Mouse (Mus musculus): ENCODE results near the gene Tom1l2. TPM values are rescaled to one million over a fixed set of nuclear protein-coding genes. Genes with fewer than 3 reads are reported as not detected.

Gene Tom1l2
- polyA plus RNA-seq, 1 experiment from 2014 or later = 3.6 TPM

- TF ChIP-seq EP300 (IDR thresholded peaks at IDR 0.05; ENCODE audit: low read depth) (0 out of 2 replicates have a peak, but pooled peaks have one; percentile 15), CTCF (IDR thresholded peaks at IDR 0.05; ENCODE audit: low read depth) (no peak)
- Histone ChIP-seq H3K9me3 (ENCODE audit: low read length) (no peaks in the 10 kb centered on the region), H3K27ac (ENCODE audit: low read depth) (peak overlapping the region; percentile 29; the same call in 1 of the 2 replicates), H3K9ac (replicated peaks) (no peak overlapping the region), H3K36me3 (replicated peaks; ENCODE audit: insufficient read depth, low read length) (peaks cover 8% of the 10 kb centered on the region; the same call in 1 of the 2 replicates), H3K4me2 (ENCODE audit: low read depth, low read length) (no peak overlapping the region), H3K27me3 (ENCODE audit: insufficient read depth, low read length) (no peaks in the 10 kb centered on the region), H3K4me3 (ENCODE audit: low read depth, low read length) (no peak overlapping the region), H3K4me1 (ENCODE audit: insufficient read depth) (no peaks in the 10 kb centered on the region)
- WGBS (ENCODE audit: insufficient replicate concordance) = 67% methylated on average over 5 of the region's 5 CpGs
- 0 out of 2 replicates have a peak, but pooled peaks have one; percentile 25 for ATAC-seq
- no peak for DNase-seq
These were observed 79.4 kb downstream of the Tom1l2 start for GRCm38 (mm10) chr11:60273273-60273805.

GRCm38 (mm10) chr11:60268563-60268962, 84.1 kb downstream of the Tom1l2 start:
- TF ChIP-seq CTCF (IDR thresholded peaks at IDR 0.05; ENCODE audit: low read depth) (no peak), EP300 (IDR thresholded peaks at IDR 0.05; ENCODE audit: low read depth) (0 out of 2 replicates have a peak, but pooled peaks have one; percentile 45)
- ATAC-seq (peak; percentile 59), DNase-seq (no peak)
- Histone ChIP-seq H3K4me2 (ENCODE audit: low read depth, low read length) (no peak overlapping the region), H3K36me3 (replicated peaks; ENCODE audit: insufficient read depth, low read length) (peaks cover 9% of the 10 kb centered on the region; the same call in 1 of the 2 replicates), H3K4me3 (ENCODE audit: low read depth, low read length) (no peak overlapping the region), H3K4me1 (ENCODE audit: insufficient read depth) (no peaks in the 10 kb centered on the region), H3K9me3 (ENCODE audit: low read length) (no peaks in the 10 kb centered on the region), H3K27me3 (ENCODE audit: insufficient read depth, low read length) (no peaks in the 10 kb centered on the region), H3K9ac (replicated peaks) (no peak overlapping the region), H3K27ac (ENCODE audit: low read depth) (0 out of 2 replicates have a peak overlapping the region, but pooled peaks have one; percentile 8)
- 33% methylated on average over 3 of the region's 3 CpGs for WGBS (ENCODE audit: insufficient replicate concordance)

- no peak overlapping the region for H3K9ac ChIP-seq (replicated peaks)
- no peak overlapping the region for H3K27ac ChIP-seq (ENCODE audit: low read depth)
- H3K4me2 ChIP-seq (ENCODE audit: low read depth, low read length) = no peak overlapping the region
- H3K4me1 ChIP-seq (ENCODE audit: insufficient read depth) = no peaks in the 10 kb centered on the region
- H3K27me3 ChIP-seq (ENCODE audit: insufficient read depth, low read length) = no peaks in the 10 kb centered on the region
- peaks cover 7% of the 10 kb centered on the region; the same call in 1 of the 2 replicates for H3K36me3 ChIP-seq (replicated peaks; ENCODE audit: insufficient read depth, low read length)
- no peaks in the 10 kb centered on the region for H3K9me3 ChIP-seq (ENCODE audit: low read length)
- H3K4me3 ChIP-seq (ENCODE audit: low read depth, low read length) = no peak overlapping the region
- 73% methylated on average over 4 of the region's 4 CpGs for WGBS (ENCODE audit: insufficient replicate concordance)
- ATAC-seq (no peak), DNase-seq (no peak)
- TF ChIP-seq CTCF (IDR thresholded peaks at IDR 0.05; ENCODE audit: low read depth) = peak; percentile 36
- TF ChIP-seq EP300 (IDR thresholded peaks at IDR 0.05; ENCODE audit: low read depth) = no peak
These were observed 87.3 kb downstream of the Tom1l2 start for GRCm38 (mm10) chr11:60265271-60265985.

GRCm38 (mm10) chr11:60264651-60265050, 88.1 kb downstream of the Tom1l2 start:
- Histone ChIP-seq H3K27me3 (ENCODE audit: insufficient read depth, low read length) (no peaks in the 10 kb centered on the region), H3K27ac (ENCODE audit: low read depth) (no peak overlapping the region), H3K9me3 (ENCODE audit: low read length) (no peaks in the 10 kb centered on the region), H3K36me3 (replicated peaks; ENCODE audit: insufficient read depth, low read length) (peaks cover 7% of the 10 kb centered on the region; the same call in 1 of the 2 replicates), H3K4me1 (ENCODE audit: insufficient read depth) (no peaks in the 10 kb centered on the region), H3K9ac (replicated peaks) (no peak overlapping the region), H3K4me2 (ENCODE audit: low read depth, low read length) (no peak overlapping the region), H3K4me3 (ENCODE audit: low read depth, low read length) (no peak overlapping the region)
- ATAC-seq = peak; percentile 27; the same call in 1 of the 2 replicates
- WGBS (ENCODE audit: insufficient replicate concordance) = 87% methylated on average over 1 of the region's 1 CpGs
- TF ChIP-seq CTCF (IDR thresholded peaks at IDR 0.05; ENCODE audit: low read depth) (no peak), EP300 (IDR thresholded peaks at IDR 0.05; ENCODE audit: low read depth) (no peak)
- DNase-seq = no peak

DNA sequence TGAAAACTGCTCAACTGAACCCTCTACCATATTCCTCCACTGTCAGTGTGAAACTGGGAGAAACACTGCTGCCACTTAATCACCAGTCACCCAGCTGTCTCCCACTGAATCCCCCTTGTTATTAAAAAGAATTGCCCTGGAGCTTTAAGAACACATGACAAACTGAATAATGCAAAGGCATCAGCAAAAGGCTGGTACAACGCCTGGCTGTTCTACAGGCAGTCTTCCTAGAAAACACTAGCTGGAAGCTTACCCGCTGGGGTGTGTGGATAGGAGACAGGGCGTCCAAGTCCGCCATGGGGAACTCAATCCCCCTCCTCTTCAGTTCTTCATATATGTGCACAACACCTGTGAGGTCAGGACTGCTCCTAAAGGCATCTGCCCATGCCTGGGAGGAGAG, 90.3 kb downstream of the Tom1l2 start:
- DNase-seq (no peak), ATAC-seq (no peak)
- 95% methylated on average over 4 of the region's 4 CpGs for WGBS (ENCODE audit: insufficient replicate concordance)
- peaks cover 8% of the 10 kb centered on the region; the same call in 1 of the 2 replicates for H3K36me3 ChIP-seq (replicated peaks; ENCODE audit: insufficient read depth, low read length)
- H3K27me3 ChIP-seq (ENCODE audit: insufficient read depth, low read length) = no peaks in the 10 kb centered on the region
- no peaks in the 10 kb centered on the region for H3K9me3 ChIP-seq (ENCODE audit: low read length)
- H3K4me1 ChIP-seq (ENCODE audit: insufficient read depth) = no peaks in the 10 kb centered on the region
- no peak overlapping the region for H3K27ac ChIP-seq (ENCODE audit: low read depth)
- no peak overlapping the region for H3K4me2 ChIP-seq (ENCODE audit: low read depth, low read length)
- no peak overlapping the region for H3K9ac ChIP-seq (replicated peaks)
- no peak for TF ChIP-seq EP300 (IDR thresholded peaks at IDR 0.05; ENCODE audit: low read depth)
- TF ChIP-seq CTCF (IDR thresholded peaks at IDR 0.05; ENCODE audit: low read depth) = no peak
- H3K4me3 ChIP-seq (ENCODE audit: low read depth, low read length) = no peak overlapping the region

DNA sequence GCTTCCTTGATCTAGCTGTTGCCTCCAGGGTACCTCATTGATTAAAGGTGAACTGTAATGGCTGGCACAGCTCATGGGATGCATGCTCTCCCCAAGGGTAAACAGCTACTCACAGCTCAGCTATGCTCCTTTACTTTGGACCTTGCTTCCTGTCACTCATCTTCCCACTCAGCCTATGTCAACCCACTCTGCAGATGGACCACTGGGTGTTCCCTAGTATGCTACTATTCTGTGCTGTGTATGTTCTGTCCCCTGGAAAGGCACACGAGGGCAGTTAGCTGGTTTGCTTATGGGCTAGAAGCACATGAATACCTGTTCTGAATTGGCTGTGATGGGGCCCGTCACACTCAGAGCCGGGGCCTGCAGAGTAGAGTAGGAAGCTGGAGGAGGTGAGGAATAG, 92.0 kb downstream of the Tom1l2 start:
- ATAC-seq = no peak

More for the DNA sequence above, 92.0 kb downstream of the Tom1l2 start:
- Histone ChIP-seq H3K27me3 (ENCODE audit: insufficient read depth, low read length) (no peaks in the 10 kb centered on the region), H3K27ac (ENCODE audit: low read depth) (no peak overlapping the region), H3K4me3 (ENCODE audit: low read depth, low read length) (no peak overlapping the region), H3K4me2 (ENCODE audit: low read depth, low read length) (no peak overlapping the region), H3K4me1 (ENCODE audit: insufficient read depth) (no peaks in the 10 kb centered on the region), H3K9me3 (ENCODE audit: low read length) (no peaks in the 10 kb centered on the region), H3K9ac (replicated peaks) (no peak overlapping the region), H3K36me3 (replicated peaks; ENCODE audit: insufficient read depth, low read length) (peaks cover 11% of the 10 kb centered on the region)
- DNase-seq = no peak
- 87% methylated on average over 3 of the region's 3 CpGs for WGBS (ENCODE audit: insufficient replicate concordance)
- TF ChIP-seq EP300 (IDR thresholded peaks at IDR 0.05; ENCODE audit: low read depth) (no peak), CTCF (IDR thresholded peaks at IDR 0.05; ENCODE audit: low read depth) (no peak)
